Mouse (Mus musculus): Measurements from ENCODE around the gene Saa1. TPM values are rescaled to one million over a fixed set of nuclear protein-coding genes. Genes with fewer than 3 reads are reported as not detected.
A peak's percentile ranks its signal among the peaks of the same experiment; 100 is the strongest.
"Not testable (repeated sequence)": the region's sequence is repeated elsewhere in the genome, so short reads cannot be mapped to it uniquely, and the experiment has no call there.

The Saa1 gene
- polyA plus RNA-seq (2014; fragmentation: Nextera tagmentation; extraction: Ambion mirVana): not detected in 2 replicates

DNA sequence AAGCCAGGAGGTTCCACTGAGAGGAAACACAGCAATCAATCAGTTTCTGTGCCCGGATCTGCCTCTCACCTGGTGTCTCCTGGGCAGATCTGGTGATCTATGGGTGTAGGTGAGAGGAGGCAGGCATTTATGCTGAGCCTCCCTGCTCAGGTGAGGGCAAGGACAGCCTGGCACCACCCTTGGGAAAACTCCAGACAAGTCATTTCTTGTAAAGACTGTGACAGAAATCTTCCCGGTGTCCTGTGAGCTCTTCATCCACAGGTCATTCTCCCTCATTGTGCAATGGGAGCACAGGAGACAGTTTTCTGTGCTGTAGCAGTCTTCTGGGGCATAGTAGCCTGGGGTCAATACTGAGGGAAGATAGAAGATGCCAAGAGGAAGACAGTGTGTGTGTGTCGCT, at the start of gene Saa1:
Gene Saa1, minus strand, starts transcription at position 101 of the 400 bp plus-strand sequence.
- not testable (repeated sequence) for DNase-seq (ENCODE audit: low spot score, missing footprints); H3K9ac ChIP-seq (ENCODE audit: low read length); H3K27me3 ChIP-seq (ENCODE audit: control insufficient read depth, insufficient read depth, low read length); H3K4me3 ChIP-seq (ENCODE audit: low read depth, low read length); H3K4me2 ChIP-seq; H3K36me3 ChIP-seq (ENCODE audit: control insufficient read depth, insufficient read depth, low read length); H3K9me3 ChIP-seq (ENCODE audit: control insufficient read depth, low read length); ATAC-seq (ENCODE audit: low FRiP score); H3K27ac ChIP-seq (ENCODE audit: low read depth, low read length); H3K4me1 ChIP-seq (ENCODE audit: control insufficient read depth, insufficient read depth, low read length)
- WGBS: 83% methylated on average over 3 of the region's 3 CpGs

DNA sequence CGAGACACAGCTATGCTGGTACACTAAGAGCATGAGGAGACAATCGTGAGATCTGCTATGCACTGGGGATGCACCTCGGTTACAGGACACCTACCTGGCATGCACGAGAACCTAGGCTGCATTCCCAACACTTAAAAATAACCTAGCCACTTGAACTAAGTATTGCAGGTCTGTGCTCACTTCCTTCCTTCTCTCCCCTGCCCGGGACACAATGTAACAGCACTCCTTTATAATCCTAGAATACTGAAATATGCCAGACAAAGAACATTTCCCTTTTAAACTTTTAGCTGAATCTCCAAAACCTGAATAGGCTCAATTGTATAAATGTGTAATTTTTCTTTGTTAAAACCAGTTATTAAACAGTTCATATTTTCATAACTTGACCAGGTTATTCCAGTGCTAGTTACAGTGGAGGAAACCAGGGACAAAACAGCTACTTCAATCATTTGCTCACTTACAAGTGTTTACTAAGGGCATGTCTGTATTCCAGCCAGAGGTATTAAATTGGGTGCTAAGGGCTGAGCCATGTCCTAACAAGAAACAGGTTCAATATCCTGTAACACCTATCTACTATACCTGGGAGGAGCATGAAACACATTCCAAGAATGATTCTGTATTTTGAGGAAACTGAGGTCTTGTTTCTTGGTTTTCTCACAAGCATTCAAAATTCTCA, 46.5 kb upstream of the Saa1 start:
- no peak overlapping the region for H3K9ac ChIP-seq (ENCODE audit: low read length)
- H3K9me3 ChIP-seq (ENCODE audit: control insufficient read depth, low read length): no peaks in the 10 kb centered on the region
- H3K27ac ChIP-seq (ENCODE audit: low read depth, low read length): no peak overlapping the region
- DNase-seq (ENCODE audit: low spot score, missing footprints) (no peak), ATAC-seq (ENCODE audit: low FRiP score) (no peak)
- no peaks in the 10 kb centered on the region for H3K4me1 ChIP-seq (ENCODE audit: control insufficient read depth, insufficient read depth, low read length)
- 88% methylated on average over 5 of the region's 5 CpGs for WGBS
- 0 out of 2 replicates have a peak, but pooled peaks cover 6% of the 10 kb centered on the region for H3K36me3 ChIP-seq (ENCODE audit: control insufficient read depth, insufficient read depth, low read length)
- H3K4me3 ChIP-seq (ENCODE audit: low read depth, low read length): no peak overlapping the region
- no peak overlapping the region for H3K4me2 ChIP-seq
- H3K27me3 ChIP-seq (ENCODE audit: control insufficient read depth, insufficient read depth, low read length): no peaks in the 10 kb centered on the region

GRCm38 (mm10) chr7:46770706-46771105, 27.9 kb upstream of the Saa1 start:
- DNase-seq (ENCODE audit: low spot score, missing footprints): peak; percentile 98
- Histone ChIP-seq H3K27me3 (ENCODE audit: control insufficient read depth, insufficient read depth, low read length) (no peaks in the 10 kb centered on the region), H3K4me3 (ENCODE audit: low read depth, low read length) (no peak overlapping the region), H3K4me1 (ENCODE audit: control insufficient read depth, insufficient read depth, low read length) (no peaks in the 10 kb centered on the region), H3K4me2 (no peak overlapping the region), H3K9ac (ENCODE audit: low read length) (no peak overlapping the region), H3K27ac (ENCODE audit: low read depth, low read length) (no peak overlapping the region), H3K36me3 (ENCODE audit: control insufficient read depth, insufficient read depth, low read length) (peaks cover 15% of the 10 kb centered on the region), H3K9me3 (ENCODE audit: control insufficient read depth, low read length) (no peaks in the 10 kb centered on the region)
- no peak; the same call in 1 of the 2 replicates for ATAC-seq (ENCODE audit: low FRiP score)
- 73% methylated on average over 4 of the region's 4 CpGs for WGBS

DNA sequence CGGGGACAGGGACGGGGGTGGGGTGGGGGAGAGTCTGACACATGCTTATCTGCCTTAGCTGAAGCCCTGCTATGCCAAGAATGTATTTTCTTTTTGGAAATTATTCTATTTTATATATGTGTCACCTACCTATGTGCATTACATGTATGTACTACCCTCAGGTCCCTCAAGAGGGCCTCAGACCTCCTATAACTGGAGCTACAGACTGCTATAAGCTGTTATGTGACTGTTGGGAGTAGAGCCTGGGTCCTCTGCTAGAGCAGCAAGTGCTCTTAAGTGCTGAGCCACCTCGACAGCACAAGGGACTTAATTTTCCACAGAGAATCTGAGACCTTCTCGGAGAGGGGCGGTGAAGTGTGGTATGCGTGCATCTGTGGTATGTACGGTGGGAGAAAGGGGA, 25.7 kb upstream of the Saa1 start:
- H3K9me3 ChIP-seq (ENCODE audit: control insufficient read depth, low read length): no peaks in the 10 kb centered on the region
- no peak overlapping the region for H3K4me2 ChIP-seq
- ATAC-seq (ENCODE audit: low FRiP score): no peak
- H3K4me3 ChIP-seq (ENCODE audit: low read depth, low read length): no peak overlapping the region
- no peaks in the 10 kb centered on the region for H3K27me3 ChIP-seq (ENCODE audit: control insufficient read depth, insufficient read depth, low read length)
- peaks cover 3% of the 10 kb centered on the region; the same call in 1 of the 2 replicates for H3K4me1 ChIP-seq (ENCODE audit: control insufficient read depth, insufficient read depth, low read length)
- no peak overlapping the region for H3K27ac ChIP-seq (ENCODE audit: low read depth, low read length)
- peaks cover 19% of the 10 kb centered on the region for H3K36me3 ChIP-seq (ENCODE audit: control insufficient read depth, insufficient read depth, low read length)
- WGBS: 93% methylated on average over 7 of the region's 7 CpGs
- no peak for DNase-seq (ENCODE audit: low spot score, missing footprints)
- no peak overlapping the region for H3K9ac ChIP-seq (ENCODE audit: low read length)

DNA sequence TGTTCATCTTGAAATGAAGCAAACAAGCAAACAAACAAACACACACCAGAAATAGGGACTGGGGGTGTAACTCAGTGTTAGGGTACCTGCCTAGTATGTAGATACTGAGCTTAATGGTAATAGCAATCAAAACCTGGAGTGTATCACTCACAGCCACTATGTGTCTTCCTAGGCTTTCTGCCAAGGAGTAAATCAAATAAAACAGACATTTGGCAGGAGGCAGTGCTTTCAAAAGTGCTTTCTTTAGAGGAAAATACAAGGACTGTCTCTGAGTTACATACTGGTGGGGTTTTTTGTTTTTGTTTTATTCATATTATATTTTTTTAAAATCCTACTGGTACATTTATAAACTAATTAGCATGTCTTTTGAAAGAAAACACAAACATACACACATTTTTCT, 24.6 kb upstream of the Saa1 start:
- DNase-seq (ENCODE audit: low spot score, missing footprints) (no peak), ATAC-seq (ENCODE audit: low FRiP score) (no peak)
- Histone ChIP-seq H3K9ac (ENCODE audit: low read length) (no peak overlapping the region), H3K4me2 (no peak overlapping the region), H3K27ac (ENCODE audit: low read depth, low read length) (no peak overlapping the region), H3K4me1 (ENCODE audit: control insufficient read depth, insufficient read depth, low read length) (peaks cover 3% of the 10 kb centered on the region; the same call in 1 of the 2 replicates), H3K4me3 (ENCODE audit: low read depth, low read length) (no peak overlapping the region), H3K9me3 (ENCODE audit: control insufficient read depth, low read length) (no peaks in the 10 kb centered on the region), H3K36me3 (ENCODE audit: control insufficient read depth, insufficient read depth, low read length) (peaks cover 22% of the 10 kb centered on the region), H3K27me3 (ENCODE audit: control insufficient read depth, insufficient read depth, low read length) (no peaks in the 10 kb centered on the region)

- no peak for ATAC-seq (ENCODE audit: low FRiP score)
Observed at GRCm38 (mm10) chr7:46764672-46765071, 21.9 kb upstream of the Saa1 start.

GRCm38 (mm10) chr7:46762601-46763000, 19.8 kb upstream of the Saa1 start:
- peaks cover 12% of the 10 kb centered on the region; the same call in 1 of the 2 replicates for H3K36me3 ChIP-seq (ENCODE audit: control insufficient read depth, insufficient read depth, low read length)
- DNase-seq (ENCODE audit: low spot score, missing footprints): no peak
- peaks cover 3% of the 10 kb centered on the region; the same call in 1 of the 2 replicates for H3K4me1 ChIP-seq (ENCODE audit: control insufficient read depth, insufficient read depth, low read length)
- no peak for ATAC-seq (ENCODE audit: low FRiP score)
- H3K9me3 ChIP-seq (ENCODE audit: control insufficient read depth, low read length): no peaks in the 10 kb centered on the region
- no peaks in the 10 kb centered on the region for H3K27me3 ChIP-seq (ENCODE audit: control insufficient read depth, insufficient read depth, low read length)
- H3K4me3 ChIP-seq (ENCODE audit: low read depth, low read length): no peak overlapping the region
- no peak overlapping the region for H3K9ac ChIP-seq (ENCODE audit: low read length)
- H3K27ac ChIP-seq (ENCODE audit: low read depth, low read length): no peak overlapping the region
- no peak overlapping the region for H3K4me2 ChIP-seq
- 94% methylated on average over 5 of the region's 5 CpGs for WGBS

More at GRCm38 (mm10) chr7:46764672-46765071, 21.9 kb upstream of the Saa1 start:
- WGBS: 66% methylated on average over 8 of the region's 8 CpGs
- Histone ChIP-seq H3K4me1 (ENCODE audit: control insufficient read depth, insufficient read depth, low read length) (peaks cover 3% of the 10 kb centered on the region; the same call in 1 of the 2 replicates), H3K9ac (ENCODE audit: low read length) (no peak overlapping the region), H3K27ac (ENCODE audit: low read depth, low read length) (no peak overlapping the region), H3K4me3 (ENCODE audit: low read depth, low read length) (no peak overlapping the region), H3K9me3 (ENCODE audit: control insufficient read depth, low read length) (no peaks in the 10 kb centered on the region), H3K4me2 (no peak overlapping the region), H3K27me3 (ENCODE audit: control insufficient read depth, insufficient read depth, low read length) (no peaks in the 10 kb centered on the region), H3K36me3 (ENCODE audit: control insufficient read depth, insufficient read depth, low read length) (peaks cover 24% of the 10 kb centered on the region)
- no peak for DNase-seq (ENCODE audit: low spot score, missing footprints)

GRCm38 (mm10) chr7:46761049-46761795, 18.4 kb upstream of the Saa1 start:
- H3K27me3 ChIP-seq (ENCODE audit: control insufficient read depth, insufficient read depth, low read length): no peaks in the 10 kb centered on the region
- H3K36me3 ChIP-seq (ENCODE audit: control insufficient read depth, insufficient read depth, low read length): peaks cover 10% of the 10 kb centered on the region; the same call in 1 of the 2 replicates
- no peak overlapping the region for H3K27ac ChIP-seq (ENCODE audit: low read depth, low read length)
- no peak overlapping the region for H3K9ac ChIP-seq (ENCODE audit: low read length)
- 76% methylated on average over 11 of the region's 11 CpGs for WGBS
- no peak overlapping the region for H3K4me2 ChIP-seq
- H3K4me3 ChIP-seq (ENCODE audit: low read depth, low read length): no peak overlapping the region
- DNase-seq (ENCODE audit: low spot score, missing footprints): no peak
- H3K4me1 ChIP-seq (ENCODE audit: control insufficient read depth, insufficient read depth, low read length): peaks cover 3% of the 10 kb centered on the region; the same call in 1 of the 2 replicates
- no peak for ATAC-seq (ENCODE audit: low FRiP score)
- no peaks in the 10 kb centered on the region for H3K9me3 ChIP-seq (ENCODE audit: control insufficient read depth, low read length)

DNA sequence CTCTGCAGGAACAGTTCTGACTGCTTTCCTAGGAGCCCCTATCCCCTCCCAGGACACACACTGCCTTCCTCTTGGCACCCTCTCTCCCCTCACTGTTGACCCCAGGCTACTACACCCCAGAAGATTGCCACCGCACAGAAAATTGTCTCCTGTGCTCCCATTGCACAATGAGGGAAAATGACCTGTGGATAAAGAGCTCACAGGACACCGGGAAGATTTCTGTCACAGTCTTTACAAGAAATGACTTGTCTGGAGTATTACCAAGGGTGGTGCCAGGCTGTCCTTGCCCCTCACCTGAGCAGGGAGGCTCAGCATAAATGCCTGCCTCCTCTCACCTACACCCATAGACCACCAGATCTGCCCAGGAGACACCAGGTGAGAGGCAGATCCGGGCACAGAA, 8.7 kb upstream of the Saa1 start, which contains the start of gene Saa2:
Gene Saa2, plus strand, starts transcription at position 301 of the 400 bp plus-strand sequence.
- DNase-seq (ENCODE audit: low spot score, missing footprints) (no peak), ATAC-seq (ENCODE audit: low FRiP score) (no peak)
- H3K4me1 ChIP-seq (ENCODE audit: control insufficient read depth, insufficient read depth, low read length): no peaks in the 10 kb centered on the region
- no peak within 1 kb of the TSS for H3K27ac ChIP-seq (ENCODE audit: low read depth, low read length)
- H3K9ac ChIP-seq (ENCODE audit: low read length): no peak within 1 kb of the TSS
- no peaks in the 10 kb centered on the region for H3K36me3 ChIP-seq (ENCODE audit: control insufficient read depth, insufficient read depth, low read length)
- H3K27me3 ChIP-seq (ENCODE audit: control insufficient read depth, insufficient read depth, low read length): no peaks in the 10 kb centered on the region
- no peak within 1 kb of the TSS for H3K4me3 ChIP-seq (ENCODE audit: low read depth, low read length)
- H3K4me2 ChIP-seq: no peak within 1 kb of the TSS
- no peaks in the 10 kb centered on the region for H3K9me3 ChIP-seq (ENCODE audit: control insufficient read depth, low read length)
- WGBS: 85% methylated on average over 3 of the region's 3 CpGs

Measured in midbrain, embryonic 11.5 days (tissue).